Mouse (Mus musculus): ENCODE measurements at regions not wholly inside any gene's neighbourhood (a gene's known extent, or its start where the extent isn't known, plus 50 kb on each side); places are given as distances from the start of the nearest gene placed in this dataset.

DNA sequence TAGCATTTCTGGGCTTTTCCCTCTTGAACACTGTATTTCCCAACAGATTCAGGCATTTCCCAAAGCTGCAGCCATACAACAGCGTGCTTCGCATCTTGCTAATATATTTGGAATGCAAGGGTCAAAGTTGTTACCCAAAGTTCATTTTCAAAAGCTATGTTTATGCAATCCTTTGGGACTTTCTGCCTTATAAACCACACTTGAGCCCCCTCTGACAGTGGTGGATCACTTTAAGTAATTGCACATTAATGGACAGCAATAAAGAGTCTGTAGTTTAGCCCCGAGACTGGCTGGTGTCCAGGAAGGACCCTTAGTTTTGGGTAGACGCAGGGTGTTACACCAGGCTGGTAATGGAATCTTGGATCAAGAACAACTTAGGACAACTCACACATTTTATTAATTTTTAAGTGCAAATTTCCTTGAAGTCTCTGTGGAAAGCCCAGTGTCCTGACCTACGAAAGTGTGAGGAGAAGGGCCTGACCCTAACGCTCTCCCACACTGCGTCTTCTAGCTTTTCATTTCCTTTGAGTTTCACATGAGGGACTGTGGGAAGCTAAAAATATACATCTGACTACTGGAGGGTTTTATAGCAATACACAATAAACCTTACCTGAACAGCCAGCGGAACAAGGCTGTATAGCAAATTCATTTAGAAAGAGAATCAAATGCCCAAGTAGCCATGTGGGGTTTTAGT lies 185.0 kb upstream of the Cnr1 start:
- no peak for DNase-seq
- 69% methylated on average over 8 of the region's 8 CpGs for WGBS
- H3K4me1 ChIP-seq (ENCODE audit: control insufficient read depth, insufficient read depth, low read length): peaks cover 3% of the 10 kb centered on the region; the same call in 1 of the 2 replicates
- H3K4me3 ChIP-seq (replicated peaks; ENCODE audit: extremely low read depth, low read depth, low read length): no peak overlapping the region
- TF ChIP-seq POLR2A (IDR thresholded peaks at IDR 0.05; ENCODE audit: borderline replicate concordance, extremely low read depth, low read depth, low read length) (no peak), CTCF (IDR thresholded peaks at IDR 0.05; ENCODE audit: insufficient read depth, low read length) (no peak)

DNA sequence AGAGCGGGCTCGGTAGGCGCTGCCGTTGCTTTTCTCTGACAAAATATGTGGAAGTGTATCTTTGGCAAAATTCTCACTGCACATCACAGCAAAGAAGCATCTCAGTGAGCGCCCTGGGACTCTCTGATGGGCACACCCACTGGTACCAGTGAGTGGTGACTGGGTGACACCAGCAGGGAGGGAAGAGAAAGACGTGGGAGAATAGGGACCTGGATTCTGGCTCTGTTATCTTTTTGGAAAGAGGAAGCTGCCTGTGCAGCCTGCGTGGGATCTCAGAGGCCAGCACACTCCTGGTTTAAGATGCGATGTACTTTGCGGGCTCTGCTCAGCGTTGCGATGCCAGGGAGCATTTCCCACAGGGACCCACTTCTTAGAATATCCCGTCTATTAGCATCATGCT lies 183.4 kb upstream of the Cnr1 start:
- no peak overlapping the region for H3K4me3 ChIP-seq (replicated peaks; ENCODE audit: extremely low read depth, low read depth, low read length)
- peaks cover 3% of the 10 kb centered on the region; the same call in 1 of the 2 replicates for H3K4me1 ChIP-seq (ENCODE audit: control insufficient read depth, insufficient read depth, low read length)
- no peak for DNase-seq
- 84% methylated on average over 12 of the region's 12 CpGs for WGBS
- TF ChIP-seq CTCF (IDR thresholded peaks at IDR 0.05; ENCODE audit: insufficient read depth, low read length) (no peak), POLR2A (IDR thresholded peaks at IDR 0.05; ENCODE audit: borderline replicate concordance, extremely low read depth, low read depth, low read length) (no peak)

DNA sequence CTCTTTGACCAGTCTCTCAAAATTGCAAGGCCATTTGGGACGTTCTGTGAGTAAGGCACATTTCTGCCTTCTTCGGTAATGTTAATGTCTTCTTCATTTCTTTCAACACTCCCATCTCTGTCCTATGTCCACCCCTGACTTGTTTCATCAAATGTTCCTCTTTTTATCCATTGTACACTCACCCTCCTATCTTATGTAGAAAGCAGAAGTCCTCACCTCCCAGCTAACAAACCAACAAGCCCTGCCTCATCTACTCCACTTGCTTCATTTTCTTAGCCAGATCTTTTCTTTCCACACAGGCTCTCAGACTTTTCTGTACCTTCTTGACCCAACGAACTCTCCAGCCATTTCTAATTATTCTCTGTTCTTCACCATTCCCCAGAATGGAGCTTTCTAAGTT lies 179.2 kb upstream of the Cnr1 start:
- DNase-seq: no peak
- TF ChIP-seq POLR2A (IDR thresholded peaks at IDR 0.05; ENCODE audit: borderline replicate concordance, extremely low read depth, low read depth, low read length) (no peak), CTCF (IDR thresholded peaks at IDR 0.05; ENCODE audit: insufficient read depth, low read length) (no peak)
- Histone ChIP-seq H3K4me3 (replicated peaks; ENCODE audit: extremely low read depth, low read depth, low read length) (no peak overlapping the region), H3K4me1 (ENCODE audit: control insufficient read depth, insufficient read depth, low read length) (no peaks in the 10 kb centered on the region; the same call in 1 of the 2 replicates)
- 70% methylated on average over 3 of the region's 3 CpGs for WGBS

- Histone ChIP-seq H3K4me1 (ENCODE audit: control insufficient read depth, insufficient read depth, low read length) (no peaks in the 10 kb centered on the region; the same call in 1 of the 2 replicates), H3K4me3 (replicated peaks; ENCODE audit: extremely low read depth, low read depth, low read length) (no peak overlapping the region)
- no peak for TF ChIP-seq CTCF (IDR thresholded peaks at IDR 0.05; ENCODE audit: insufficient read depth, low read length)
- TF ChIP-seq POLR2A (IDR thresholded peaks at IDR 0.05; ENCODE audit: borderline replicate concordance, extremely low read depth, low read depth, low read length): no peak
- WGBS: 51% methylated on average over 5 of the region's 5 CpGs
- no peak for DNase-seq
Observed at GRCm38 (mm10) chr4:33747316-33747895, 177.0 kb upstream of the Cnr1 start.

GRCm38 (mm10) chr4:33767721-33768120 lies 156.7 kb upstream of the Cnr1 start:
- H3K4me1 ChIP-seq (ENCODE audit: control insufficient read depth, insufficient read depth, low read length): no peaks in the 10 kb centered on the region
- DNase-seq: no peak
- no peak overlapping the region for H3K4me3 ChIP-seq (replicated peaks; ENCODE audit: extremely low read depth, low read depth, low read length)
- 58% methylated on average over 2 of the region's 2 CpGs for WGBS
- TF ChIP-seq CTCF (IDR thresholded peaks at IDR 0.05; ENCODE audit: insufficient read depth, low read length) (no peak), POLR2A (IDR thresholded peaks at IDR 0.05; ENCODE audit: borderline replicate concordance, extremely low read depth, low read depth, low read length) (no peak)

DNA sequence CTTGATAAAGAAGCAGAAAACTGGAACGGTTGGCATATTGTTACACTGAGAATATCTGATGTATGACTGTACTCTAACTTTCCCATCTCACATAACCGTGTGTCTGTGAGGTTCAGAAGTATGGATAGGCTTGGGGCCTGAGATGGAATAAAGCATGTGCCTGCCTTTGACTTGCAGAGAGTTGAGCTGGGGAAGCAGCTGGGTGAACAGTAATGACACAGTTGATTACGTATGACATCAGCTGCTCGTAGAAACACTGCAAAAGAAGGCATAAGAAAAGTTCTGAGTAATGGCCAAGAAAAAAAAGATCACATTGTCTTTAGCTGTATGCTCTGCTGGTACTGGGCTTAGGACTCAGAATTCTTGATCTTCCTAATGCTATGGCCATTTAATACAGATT lies 138.4 kb upstream of the Cnr1 start:
- H3K4me3 ChIP-seq (replicated peaks; ENCODE audit: extremely low read depth, low read depth, low read length): no peak overlapping the region
- TF ChIP-seq POLR2A (IDR thresholded peaks at IDR 0.05; ENCODE audit: borderline replicate concordance, extremely low read depth, low read depth, low read length) (no peak), CTCF (IDR thresholded peaks at IDR 0.05; ENCODE audit: insufficient read depth, low read length) (no peak)
- 86% methylated on average over 4 of the region's 4 CpGs for WGBS
- DNase-seq: no peak
- no peaks in the 10 kb centered on the region for H3K4me1 ChIP-seq (ENCODE audit: control insufficient read depth, insufficient read depth, low read length)

DNA sequence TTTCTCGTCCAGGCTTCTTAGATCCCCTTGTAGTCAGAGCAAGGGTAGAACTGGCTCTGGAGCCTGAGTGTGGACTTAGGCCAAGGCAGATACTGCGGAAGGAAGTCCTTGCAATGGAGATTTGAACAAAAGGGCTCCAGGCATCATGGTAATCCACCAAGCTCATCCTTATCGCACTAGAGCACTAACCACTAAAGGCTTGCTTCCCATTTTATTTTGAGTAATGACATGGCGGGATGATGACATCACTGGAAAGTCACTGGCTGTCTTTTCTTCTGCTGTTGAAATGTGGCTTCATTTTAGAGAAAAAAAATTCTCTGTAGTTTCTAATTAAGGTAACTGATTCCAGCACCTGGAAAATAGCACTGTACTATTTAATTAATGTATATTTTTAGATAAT lies 137.4 kb upstream of the Cnr1 start:
- no peak overlapping the region for H3K4me3 ChIP-seq (replicated peaks; ENCODE audit: extremely low read depth, low read depth, low read length)
- H3K4me1 ChIP-seq (ENCODE audit: control insufficient read depth, insufficient read depth, low read length): no peaks in the 10 kb centered on the region
- TF ChIP-seq POLR2A (IDR thresholded peaks at IDR 0.05; ENCODE audit: borderline replicate concordance, extremely low read depth, low read depth, low read length) (no peak), CTCF (IDR thresholded peaks at IDR 0.05; ENCODE audit: insufficient read depth, low read length) (no peak)
- no peak for DNase-seq
- 80% methylated on average over 4 of the region's 4 CpGs for WGBS

DNA sequence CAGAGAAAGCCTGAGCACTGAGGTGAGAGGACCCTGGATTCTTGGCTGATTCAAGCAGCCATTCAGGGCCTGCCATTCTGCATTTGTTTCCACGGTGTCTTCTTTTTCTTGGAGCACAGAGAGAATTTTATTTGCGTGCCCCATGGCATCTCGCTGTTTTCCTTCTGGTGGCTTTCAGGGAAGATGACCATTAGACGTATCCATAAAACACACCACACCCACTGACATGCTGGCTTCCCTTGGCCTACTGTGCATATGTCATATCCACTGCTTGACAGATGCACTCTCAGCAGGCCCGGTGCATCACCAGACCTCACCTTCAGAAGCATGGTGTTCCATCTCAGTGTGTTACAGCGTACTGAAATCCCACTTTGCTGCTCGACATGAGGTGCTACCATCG lies 131.0 kb upstream of the Cnr1 start:
- no peaks in the 10 kb centered on the region for H3K4me1 ChIP-seq (ENCODE audit: control insufficient read depth, insufficient read depth, low read length)
- H3K4me3 ChIP-seq (replicated peaks; ENCODE audit: extremely low read depth, low read depth, low read length): no peak overlapping the region
- WGBS: 92% methylated on average over 8 of the region's 8 CpGs
- DNase-seq: no peak
- no peak for TF ChIP-seq CTCF (IDR thresholded peaks at IDR 0.05; ENCODE audit: insufficient read depth, low read length)

DNA sequence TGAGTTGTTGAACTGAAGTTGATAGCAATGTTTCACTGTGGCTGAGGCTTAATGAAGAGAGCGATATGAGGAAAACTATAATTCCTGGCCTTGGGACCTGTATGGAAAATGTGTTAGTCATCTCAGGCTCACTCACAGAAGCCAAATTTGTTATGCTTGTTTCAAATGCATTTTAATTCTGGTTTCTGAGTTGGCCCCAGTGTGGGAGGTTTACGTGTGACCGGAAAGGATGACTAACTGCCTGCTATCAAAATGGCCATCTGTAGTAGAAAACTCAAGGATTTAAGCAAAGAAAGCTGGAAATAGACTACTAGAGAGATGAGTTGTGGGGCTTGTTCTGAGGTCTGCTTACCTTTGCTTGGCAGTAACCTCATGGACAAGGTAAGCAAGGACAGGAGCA lies 128.9 kb upstream of the Cnr1 start:
- no peak overlapping the region for H3K4me3 ChIP-seq (replicated peaks; ENCODE audit: extremely low read depth, low read depth, low read length)
- no peaks in the 10 kb centered on the region for H3K4me1 ChIP-seq (ENCODE audit: control insufficient read depth, insufficient read depth, low read length)
- WGBS: 97% methylated on average over 3 of the region's 3 CpGs
- DNase-seq: no peak
- TF ChIP-seq POLR2A (IDR thresholded peaks at IDR 0.05; ENCODE audit: borderline replicate concordance, extremely low read depth, low read depth, low read length) (no peak), CTCF (IDR thresholded peaks at IDR 0.05; ENCODE audit: insufficient read depth, low read length) (no peak)

DNA sequence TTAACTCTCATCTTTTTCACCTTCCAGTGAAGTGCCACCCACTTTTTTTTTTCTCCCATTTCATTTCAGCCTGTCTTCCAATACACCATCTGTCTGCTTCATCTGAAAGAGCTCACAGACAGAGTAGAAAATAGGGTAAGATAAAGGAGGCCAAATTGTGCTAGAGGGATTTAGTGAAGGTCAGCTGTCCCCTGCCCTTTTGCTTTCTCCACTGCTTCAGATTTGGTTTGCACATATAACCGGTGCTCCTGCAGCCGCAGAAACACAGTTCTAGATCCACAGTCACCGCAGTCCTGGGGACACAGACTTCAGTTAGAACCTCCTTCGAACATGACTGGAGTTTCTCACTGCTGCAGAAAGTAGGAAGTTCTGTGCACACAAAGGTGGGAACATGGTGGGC lies 126.4 kb upstream of the Cnr1 start:
- DNase-seq: no peak
- WGBS: 88% methylated on average over 4 of the region's 4 CpGs
- Histone ChIP-seq H3K4me1 (ENCODE audit: control insufficient read depth, insufficient read depth, low read length) (no peaks in the 10 kb centered on the region), H3K4me3 (replicated peaks; ENCODE audit: extremely low read depth, low read depth, low read length) (no peak overlapping the region)
- TF ChIP-seq CTCF (IDR thresholded peaks at IDR 0.05; ENCODE audit: insufficient read depth, low read length) (no peak), POLR2A (IDR thresholded peaks at IDR 0.05; ENCODE audit: borderline replicate concordance, extremely low read depth, low read depth, low read length) (no peak)
